Mouse (Mus musculus): ENCODE measurements around the gene Rpl23a.

- TF ChIP-seq POLR2A (IDR thresholded peaks at IDR 0.05; ENCODE audit: borderline replicate concordance, control insufficient read depth, low read depth, low read length) (no peak), CTCF (IDR thresholded peaks at IDR 0.05; ENCODE audit: control insufficient read depth, insufficient read depth, low read length) (no peak)
These were observed 19.0 kb upstream of the Rpl23a start for GRCm38 (mm10) chr11:78202372-78202771.

Data from bone marrow, adult 2 months (tissue).